Mouse (Mus musculus) bone marrow macrophage, adult 2 months (primary cell): ENCODE measurements around the gene Col4a1. TPM values are rescaled to one million over a fixed set of nuclear protein-coding genes. Genes with fewer than 3 reads are reported as not detected.

Experiments used
- H3K27ac ChIP-seq: 2 replicates; pipeline ENCODE4 v1.5.1; 2012; ENCODE audit warnings: low read depth, low read length; ENCODE audit not compliant: insufficient read depth
- H3K4me1 ChIP-seq: 2 replicates; pipeline ENCODE4 v1.6.1; 2012; ENCODE audit warnings: low read length; ENCODE audit not compliant: control insufficient read depth, insufficient read depth
- H3K4me3 ChIP-seq: 2 replicates; pipeline ENCODE4 v1.5.1; 2012; ENCODE audit warnings: mild to moderate bottlenecking, low read length, moderate library complexity; ENCODE audit not compliant: insufficient read depth
- CTCF ChIP-seq: IDR thresholded peaks from 2 replicates; pipeline ENCODE4 v1.5.1; 2012; ENCODE audit warnings: low read depth, mild to moderate bottlenecking, low read length, moderate library complexity
- POLR2A ChIP-seq: IDR thresholded peaks from 2 replicates; pipeline ENCODE4 v1.6.1; 2012; ENCODE audit warnings: mild to moderate bottlenecking, low read depth, low read length, borderline replicate concordance
- polyA plus RNA-seq: library from polyadenylated mRNA; stranded (reverse); fragments of >200 nt; gene quantifications from 2 replicates; pipeline ENCODE4 v1.2.4, GENCODE M21; 2012; ENCODE audit not compliant: missing spikeins, insufficient read depth, insufficient read length

Gene Col4a1
- polyA plus RNA-seq, 1 experiment: 7.2 TPM

- H3K4me1 ChIP-seq: no peaks in the 10 kb centered on the region
Observed at GRCm38 (mm10) chr8:11347699-11348098, 35.1 kb upstream of the Col4a1 start.

DNA sequence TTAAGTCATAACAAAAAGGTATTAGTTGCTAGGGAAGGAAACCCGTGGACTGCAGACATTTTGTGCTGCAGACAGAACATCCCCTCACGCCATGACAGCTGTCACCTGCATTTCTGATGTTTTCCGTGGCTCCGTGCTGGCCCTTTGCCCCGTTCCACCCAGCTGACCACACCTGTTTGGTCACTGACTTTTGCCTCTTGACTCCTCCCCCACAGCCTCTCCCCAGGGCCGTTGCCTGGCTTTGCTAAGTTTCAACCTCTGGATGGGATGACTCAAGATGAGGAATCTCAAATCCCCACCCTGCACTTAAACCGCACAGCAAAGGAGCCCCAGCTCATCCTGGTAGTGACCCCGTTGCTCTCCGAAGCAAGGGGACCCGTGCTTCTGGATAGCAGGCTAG, 33.6 kb upstream of the Col4a1 start:
- peaks cover 6% of the 10 kb centered on the region for H3K4me1 ChIP-seq
- H3K4me3 ChIP-seq: no peak overlapping the region
- H3K27ac ChIP-seq: no peak overlapping the region
- TF ChIP-seq CTCF: no peak
- TF ChIP-seq POLR2A: no peak

More at GRCm38 (mm10) chr8:11347699-11348098, 35.1 kb upstream of the Col4a1 start:
- no peak overlapping the region for H3K4me3 ChIP-seq
- H3K27ac ChIP-seq: no peak overlapping the region
- TF ChIP-seq CTCF: no peak
- no peak for TF ChIP-seq POLR2A

DNA sequence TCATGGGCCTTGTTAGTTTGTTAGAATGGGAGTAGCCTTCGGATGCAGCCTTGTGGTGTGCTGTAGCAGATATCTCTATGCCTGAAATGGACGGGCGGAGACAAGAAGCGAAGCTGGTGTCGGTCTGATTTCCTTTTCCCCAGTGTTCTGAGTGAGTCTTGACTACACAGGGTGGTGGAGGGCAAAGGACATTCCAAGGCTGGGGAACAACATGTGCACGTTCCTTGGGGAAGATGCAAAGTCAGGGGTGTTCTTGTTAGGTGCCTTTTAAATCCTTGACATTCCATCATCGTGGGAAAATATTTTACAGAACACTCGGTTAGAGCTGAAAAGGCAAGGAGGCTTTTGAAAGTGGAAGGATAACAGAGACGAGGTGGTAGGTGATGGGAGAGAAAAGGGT, 31.8 kb upstream of the Col4a1 start:
- Histone ChIP-seq H3K4me1 (peaks cover 20% of the 10 kb centered on the region), H3K27ac (no peak overlapping the region), H3K4me3 (no peak overlapping the region)
- TF ChIP-seq CTCF (no peak), POLR2A (no peak)

- no peak overlapping the region for H3K4me3 ChIP-seq
- no peak for TF ChIP-seq POLR2A
- no peak for TF ChIP-seq CTCF
- peaks cover 25% of the 10 kb centered on the region for H3K4me1 ChIP-seq
- H3K27ac ChIP-seq: no peak overlapping the region
Observed at GRCm38 (mm10) chr8:11341111-11341566, 28.5 kb upstream of the Col4a1 start.

GRCm38 (mm10) chr8:11340310-11341110, 27.9 kb upstream of the Col4a1 start:
- Histone ChIP-seq H3K4me3 (no peak overlapping the region), H3K4me1 (peaks cover 29% of the 10 kb centered on the region), H3K27ac (no peak overlapping the region)
- TF ChIP-seq CTCF (no peak), POLR2A (no peak)

- TF ChIP-seq POLR2A (no peak), CTCF (no peak)
- Histone ChIP-seq H3K4me1 (peaks cover 37% of the 10 kb centered on the region), H3K4me3 (no peak overlapping the region), H3K27ac (no peak overlapping the region)
Observed at GRCm38 (mm10) chr8:11338507-11338906, 25.9 kb upstream of the Col4a1 start.

- Histone ChIP-seq H3K4me3 (no peak overlapping the region), H3K4me1 (peaks cover 37% of the 10 kb centered on the region), H3K27ac (no peak overlapping the region)
- TF ChIP-seq POLR2A: no peak
- no peak for TF ChIP-seq CTCF
Observed at GRCm38 (mm10) chr8:11337642-11338041, 25.0 kb upstream of the Col4a1 start.

- no peak for TF ChIP-seq POLR2A
- no peak for TF ChIP-seq CTCF
- Histone ChIP-seq H3K4me3 (no peak overlapping the region), H3K4me1 (peaks cover 32% of the 10 kb centered on the region), H3K27ac (no peak overlapping the region)
Observed at GRCm38 (mm10) chr8:11336346-11336745, 23.7 kb upstream of the Col4a1 start.

- Histone ChIP-seq H3K4me3 (no peak overlapping the region), H3K27ac (no peak overlapping the region), H3K4me1 (peaks cover 23% of the 10 kb centered on the region)
- no peak for TF ChIP-seq POLR2A
- TF ChIP-seq CTCF: no peak
Observed at GRCm38 (mm10) chr8:11335238-11335637, 22.6 kb upstream of the Col4a1 start.

DNA sequence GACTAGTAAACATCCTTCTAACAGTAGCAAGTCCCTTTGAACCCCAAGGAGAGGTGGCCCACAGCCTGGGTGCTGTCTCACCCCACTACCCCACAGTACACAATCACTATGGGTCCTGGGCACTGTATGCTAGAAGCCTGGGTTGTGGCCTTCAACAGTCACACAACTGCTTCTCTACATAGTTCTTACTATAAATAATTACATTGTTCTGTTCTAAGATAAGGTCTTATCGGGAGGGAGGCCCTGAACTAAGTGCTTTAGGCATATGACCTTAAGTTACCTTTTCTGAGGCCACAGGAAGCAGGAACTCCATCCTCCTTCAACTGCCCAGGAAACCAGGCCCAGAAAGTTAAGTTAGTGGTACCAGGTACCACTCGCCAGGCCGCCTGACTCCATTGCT, 21.9 kb upstream of the Col4a1 start:
- Histone ChIP-seq H3K4me3 (no peak overlapping the region), H3K4me1 (peaks cover 17% of the 10 kb centered on the region), H3K27ac (no peak overlapping the region)
- TF ChIP-seq POLR2A: no peak
- no peak for TF ChIP-seq CTCF

DNA sequence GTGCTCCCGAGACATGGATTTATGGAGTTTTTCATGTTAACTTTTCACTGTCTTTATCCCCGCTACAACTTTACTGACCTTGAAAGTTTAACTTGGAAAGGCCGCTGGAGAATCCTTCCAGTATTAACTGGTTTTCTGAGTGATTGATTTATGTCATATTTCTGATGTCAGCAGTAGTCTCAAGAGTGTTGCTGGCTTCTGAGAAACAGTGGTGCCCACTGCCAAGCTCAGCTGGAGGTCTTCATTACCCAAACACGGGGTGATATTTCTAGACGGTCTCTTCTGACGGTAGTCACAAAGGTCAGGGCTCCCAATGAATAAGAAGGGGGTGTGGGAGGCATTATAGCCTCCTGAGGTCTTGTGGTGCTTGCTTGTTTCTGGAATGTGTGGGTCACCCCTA, 21.1 kb upstream of the Col4a1 start:
- Histone ChIP-seq H3K4me3 (no peak overlapping the region), H3K4me1 (peaks cover 17% of the 10 kb centered on the region)

More for the DNA sequence above, 21.1 kb upstream of the Col4a1 start:
- TF ChIP-seq CTCF: no peak
- no peak for TF ChIP-seq POLR2A
- no peak overlapping the region for H3K27ac ChIP-seq
